Mouse (Mus musculus): Measurements from ENCODE around the gene Fam227a.
"Not testable (repeated sequence)": the region's sequence is repeated elsewhere in the genome, so short reads cannot be mapped to it uniquely, and the experiment has no call there.

Gene Fam227a

GRCm38 (mm10) chr15:79683707-79684465 lies 25.1 kb upstream of the Fam227a start:
- DNase-seq: peak; percentile 38

- no peak for DNase-seq
These were observed 24.4 kb upstream of the Fam227a start for GRCm38 (mm10) chr15:79683146-79683545.

GRCm38 (mm10) chr15:79681973-79682372 lies 23.2 kb upstream of the Fam227a start:
- DNase-seq: no peak

- DNase-seq: no peak
These were observed 19.2 kb upstream of the Fam227a start for GRCm38 (mm10) chr15:79677936-79678335.

GRCm38 (mm10) chr15:79671828-79672348 lies 13.1 kb upstream of the Fam227a start:
- DNase-seq: not testable (repeated sequence)

GRCm38 (mm10) chr15:79670972-79671299 lies 12.2 kb upstream of the Fam227a start:
- DNase-seq: no peak

GRCm38 (mm10) chr15:79670249-79670971 lies 11.7 kb upstream of the Fam227a start, which contains the start of gene Tomm22:
Tomm22 (plus strand) TSS chr15:79670861.
- peak; percentile 90 for DNase-seq

- no peak for DNase-seq
These were observed 10.4 kb upstream of the Fam227a start for GRCm38 (mm10) chr15:79669195-79669594.

GRCm38 (mm10) chr15:79664666-79665065 lies 5.9 kb upstream of the Fam227a start:
- no peak for DNase-seq

- DNase-seq: no peak
These were observed 3.1 kb upstream of the Fam227a start for GRCm38 (mm10) chr15:79661852-79662251.

- DNase-seq: peak; percentile 70
These were observed 772 bp downstream of the Fam227a start for GRCm38 (mm10) chr15:79657837-79658530.

- DNase-seq: peak; percentile 51
These were observed 2.3 kb downstream of the Fam227a start for GRCm38 (mm10) chr15:79656451-79656850.

- no peak for DNase-seq
These were observed 7.3 kb downstream of the Fam227a start for GRCm38 (mm10) chr15:79651481-79651880.

- DNase-seq: no peak
These were observed 8.2 kb downstream of the Fam227a start for GRCm38 (mm10) chr15:79650569-79650968.

- no peak for DNase-seq
These were observed 10.6 kb downstream of the Fam227a start for GRCm38 (mm10) chr15:79648130-79648529.

GRCm38 (mm10) chr15:79645483-79645882 lies 13.3 kb downstream of the Fam227a start:
- no peak for DNase-seq

GRCm38 (mm10) chr15:79641135-79641817 lies 17.5 kb downstream of the Fam227a start:
- peak; percentile 28 for DNase-seq

- DNase-seq: no peak
These were observed 28.3 kb downstream of the Fam227a start for GRCm38 (mm10) chr15:79630471-79630870.

- DNase-seq: no peak
These were observed 38.9 kb downstream of the Fam227a start for GRCm38 (mm10) chr15:79619770-79620414.

GRCm38 (mm10) chr15:79618456-79618855 lies 40.3 kb downstream of the Fam227a start:
- DNase-seq: no peak

GRCm38 (mm10) chr15:79617135-79617534 lies 41.6 kb downstream of the Fam227a start:
- DNase-seq: no peak

GRCm38 (mm10) chr15:79616729-79617128 lies 42.0 kb downstream of the Fam227a start:
- DNase-seq: no peak
